Mouse (Mus musculus): ENCODE results near the gene Upf2.

DNA sequence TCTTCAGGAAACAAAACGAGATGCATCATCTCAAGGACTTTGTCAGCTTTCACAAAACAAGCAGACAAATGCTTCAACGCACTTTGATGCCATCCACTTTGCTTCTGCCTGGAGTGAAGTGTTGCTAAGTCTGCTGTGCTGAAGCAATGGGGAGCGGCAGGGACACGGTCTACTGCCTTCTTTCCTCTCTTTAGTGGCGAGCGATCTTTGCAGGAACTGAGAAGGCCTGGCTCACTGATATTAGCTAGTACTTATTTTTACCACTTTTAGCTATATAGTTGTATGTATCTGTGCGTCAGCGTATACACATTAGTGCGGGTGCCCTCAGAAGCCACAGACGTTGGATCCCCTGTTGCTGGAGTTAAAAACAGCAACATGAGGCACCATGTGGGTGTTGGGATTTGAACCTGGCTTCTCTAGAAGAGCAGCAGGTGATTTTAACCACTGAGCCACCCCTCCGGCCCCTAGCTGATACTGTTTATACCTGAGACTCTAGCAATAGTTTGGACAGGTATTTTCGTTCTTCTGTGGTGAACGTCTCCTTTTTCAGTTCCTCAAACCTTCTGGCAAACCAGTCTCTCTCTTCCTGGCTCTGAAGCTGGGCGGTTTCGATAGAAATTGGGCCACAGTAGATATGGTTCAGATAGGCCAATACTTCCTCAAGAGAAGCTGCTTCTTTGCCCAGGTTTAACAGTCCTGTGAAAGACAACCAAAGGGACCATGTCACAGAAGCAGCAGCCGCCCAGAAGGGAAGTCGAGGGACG lies 20.8 kb upstream of the Upf2 start:
- TF ChIP-seq CTCF (IDR thresholded peaks at IDR 0.05; ENCODE audit: insufficient read depth, low read depth, low read length) (no peak), POLR2A (IDR thresholded peaks at IDR 0.05; ENCODE audit: insufficient read depth, low read depth, low read length) (no peak)

Measured in olfactory bulb, adult 2 months (tissue).